Mouse (Mus musculus) CH12.LX (cell line): Measurements from ENCODE around the gene Cttnbp2. TPM values are rescaled to one million over a fixed set of nuclear protein-coding genes. Genes with fewer than 3 reads are reported as not detected.

ENCODE experiments used
- DNase-seq: peaks from one replicate; pipeline ENCODE4 v3.0.0-alpha.2; 2013; ENCODE audit errors: extremely low read depth
- H3K27ac ChIP-seq: 2 replicates; pipeline ENCODE4 v1.5.1; 2012; ENCODE audit warnings: low read depth, mild to moderate bottlenecking, control low read depth, moderate library complexity; ENCODE audit not compliant: insufficient read depth
- H3K27me3 ChIP-seq: replicated peaks from 2 replicates; pipeline ENCODE3; 2012; ENCODE audit warnings: inconsistent platforms
- H3K36me3 ChIP-seq, 2 experiments: replicated peaks in 1 of 2; 2 replicates each; pipeline versions ENCODE3 to v1.6.1; 2012; ENCODE audit warnings: inconsistent platforms in 1 of 2, low read length in 1 of 2, mild to moderate bottlenecking in 1 of 2, mixed read lengths in 1 of 2, moderate library complexity in 1 of 2; ENCODE audit not compliant: control insufficient read depth in 1 of 2, insufficient read depth in 1 of 2
- H3K4me1 ChIP-seq, 2 experiments: 2 replicates each; pipeline ENCODE4 v1.6.1; 2012; ENCODE audit warnings: inconsistent platforms in 1 of 2, moderate library complexity in 1 of 2; ENCODE audit not compliant: insufficient read depth in 2 of 2, control insufficient read depth in 1 of 2
- H3K4me2 ChIP-seq: 2 replicates; pipeline ENCODE4 v1.6.1; 2012; ENCODE audit warnings: low read depth, mild to moderate bottlenecking, control low read depth; ENCODE audit not compliant: poor library complexity, insufficient read depth, severe bottlenecking
- H3K4me3 ChIP-seq, 3 experiments: fragments of 150-350 bp in 1 of 3; sonication (generic) in 1 of 3; replicated peaks in 1 of 3; 2 replicates each; pipeline versions ENCODE3 to v1.5.1; 2011 to 2012; ENCODE audit warnings: low read depth in 2 of 3, low read length in 2 of 3, mild to moderate bottlenecking in 2 of 3, moderate library complexity in 2 of 3, control low read depth in 1 of 3, improper control_type of control experiment in 1 of 3, inconsistent platforms in 1 of 3, mixed read lengths in 1 of 3; ENCODE audit not compliant: poor library complexity in 1 of 3
- H3K79me2 ChIP-seq: replicated peaks from 2 replicates; pipeline ENCODE4 v1.6.1; 2012; ENCODE audit warnings: mild to moderate bottlenecking, moderate library complexity; ENCODE audit not compliant: control insufficient read depth, poor library complexity, insufficient read depth, severe bottlenecking; ENCODE audit errors: extremely low read depth
- H3K9ac ChIP-seq: 2 replicates; pipeline ENCODE4 v1.6.1; 2012; ENCODE audit warnings: low read depth, mild to moderate bottlenecking, control low read depth, moderate library complexity; ENCODE audit not compliant: insufficient read depth
- H3K9me3 ChIP-seq: replicated peaks from 2 replicates; pipeline ENCODE3; 2012; ENCODE audit warnings: low read length, inconsistent platforms, mixed read lengths
- CHD1 ChIP-seq: IDR thresholded peaks from 2 replicates; pipeline ENCODE4 v1.6.1; 2012; ENCODE audit warnings: low read depth, low read length, improper control_type of control experiment, inconsistent platforms
- ETS1 ChIP-seq: conservative IDR thresholded peaks from 2 replicates; pipeline ENCODE4 v1.6.1; 2012; ENCODE audit warnings: low read depth, mild to moderate bottlenecking, inconsistent platforms, low read length, improper control_type of control experiment, moderate library complexity
- IRF4 ChIP-seq: IDR thresholded peaks from 2 replicates; pipeline ENCODE4 v1.6.1; 2014; ENCODE audit warnings: low read depth, mild to moderate bottlenecking, inconsistent platforms, low read length, improper control_type of control experiment
- JUND ChIP-seq: conservative IDR thresholded peaks from 2 replicates; pipeline ENCODE4 v1.6.1; 2011; ENCODE audit warnings: low read depth, low read length, improper control_type of control experiment
- KAT2A ChIP-seq: IDR thresholded peaks from 2 replicates; pipeline ENCODE4 v1.6.1; 2012; ENCODE audit warnings: low read length, improper control_type of control experiment, inconsistent platforms; ENCODE audit not compliant: insufficient replicate concordance
- MAFK ChIP-seq: IDR thresholded peaks from 2 replicates; pipeline ENCODE4 v1.6.1; 2011; ENCODE audit warnings: low read length, improper control_type of control experiment; ENCODE audit not compliant: insufficient replicate concordance
- MAX ChIP-seq: IDR thresholded peaks from 2 replicates; pipeline ENCODE4 v1.6.1; 2011; ENCODE audit warnings: low read length, improper control_type of control experiment
- MEF2A ChIP-seq: IDR thresholded peaks from 2 replicates; pipeline ENCODE4 v1.6.1; 2014; ENCODE audit warnings: low read depth, mild to moderate bottlenecking, inconsistent platforms, low read length, improper control_type of control experiment, borderline replicate concordance
- MXI1 ChIP-seq: IDR thresholded peaks from 2 replicates; pipeline ENCODE4 v1.6.1; 2011; ENCODE audit warnings: mild to moderate bottlenecking, low read depth, low read length, improper control_type of control experiment
- MYC ChIP-seq: IDR thresholded peaks from 2 replicates; pipeline ENCODE4 v1.6.1; 2011; ENCODE audit warnings: low read depth, mild to moderate bottlenecking, improper control_type of control experiment, low read length
- NELFE ChIP-seq: IDR thresholded peaks from 2 replicates; pipeline ENCODE4 v1.6.1; 2011; ENCODE audit warnings: low read depth, low read length, improper control_type of control experiment
- PAX5 ChIP-seq: IDR thresholded peaks from 2 replicates; pipeline ENCODE4 v1.6.1; 2012; ENCODE audit warnings: low read length, inconsistent platforms, mixed read lengths
- POLR2A ChIP-seq: IDR thresholded peaks from 2 replicates; pipeline ENCODE4 v1.6.1; 2011; ENCODE audit warnings: low read depth, mild to moderate bottlenecking, improper control_type of control experiment, low read length
- RAD21 ChIP-seq: IDR thresholded peaks from 2 replicates; pipeline ENCODE4 v1.6.1; 2011; ENCODE audit warnings: low read depth, mild to moderate bottlenecking, low read length, improper control_type of control experiment, moderate library complexity
- RCOR1 ChIP-seq: conservative IDR thresholded peaks from 2 replicates; pipeline ENCODE4 v1.6.1; 2012; ENCODE audit warnings: low read depth, mild to moderate bottlenecking, inconsistent platforms, low read length, improper control_type of control experiment
- SMC3 ChIP-seq: IDR thresholded peaks from 2 replicates; pipeline ENCODE4 v1.6.1; 2011; ENCODE audit warnings: low read depth, low read length, improper control_type of control experiment
- TBP ChIP-seq: conservative IDR thresholded peaks from 2 replicates; pipeline ENCODE4 v1.6.1; 2011; ENCODE audit warnings: low read depth, low read length, improper control_type of control experiment
- TCF12 ChIP-seq: IDR thresholded peaks from 2 replicates; pipeline ENCODE4 v1.6.1; 2014; ENCODE audit warnings: low read depth, mild to moderate bottlenecking, inconsistent platforms, low read length, improper control_type of control experiment
- USF2 ChIP-seq: conservative IDR thresholded peaks from 2 replicates; pipeline ENCODE4 v1.6.1; 2011; ENCODE audit warnings: low read depth, low read length, improper control_type of control experiment
- ZC3H11A ChIP-seq: IDR thresholded peaks from 2 replicates; pipeline ENCODE4 v1.6.1; 2012; ENCODE audit warnings: low read depth, mild to moderate bottlenecking, inconsistent platforms, low read length, improper control_type of control experiment
- ZNF384 ChIP-seq: IDR thresholded peaks from 2 replicates; pipeline ENCODE4 v1.6.1; 2012; ENCODE audit warnings: low read depth, low read length, improper control_type of control experiment, inconsistent platforms
- dilution Hi-C: fragments of 300-500 bp; cut with MboI; formaldehyde crosslinking; loops from 2 replicates; pipeline ENCODE4 v1.14.3; 2020; ENCODE audit warnings: low sequenced_read_pairs; ENCODE audit not compliant: extremely low pct_unique_long_range_greater_than_20kb, extremely low pct_ligation_motif_present
- in situ Hi-C: fragments of 300-500 bp; cut with MboI; formaldehyde crosslinking; loops from 3 replicates; pipeline ENCODE4 v1.14.3; 2019; ENCODE audit warnings: low sequenced_read_pairs, low pct_ligation_motif_present, low pct_unique_long_range_greater_than_20kb, mixed read lengths
- polyA plus RNA-seq: library from polyadenylated mRNA; unstranded; fragments of >175 nt; gene quantifications from 2 replicates; pipeline ENCODE4 v1.2.1, GENCODE M21; 2012; ENCODE audit warnings: low read depth; ENCODE audit not compliant: insufficient read length
- total RNA-seq, 2 experiments: library from RNA; depleted of rRNA; stranded (reverse); fragments of 300-350 nt in 1 of 2; fragments of >200 nt in 1 of 2; gene quantifications; 2 replicates each; pipeline ENCODE4 v1.2.3; 2012 to 2014

The Cttnbp2 gene
- total and polyA plus RNA-seq, 3 experiments: 1.1 to 1.7 (median 1.5) TPM

GRCm38 (mm10) chr6:18446917-18447316, 67.7 kb downstream of the Cttnbp2 start:
- dilution Hi-C loops: no loop called here
- no peak for DNase-seq
- no peaks in the 10 kb centered on the region for H3K27me3 ChIP-seq
- H3K9ac ChIP-seq: no peak overlapping the region
- no peak overlapping the region for H3K4me2 ChIP-seq
- H3K27ac ChIP-seq: no peak overlapping the region
- TF ChIP-seq RAD21 (no peak), TCF12 (no peak), IRF4 (no peak), RCOR1 (no peak), ZC3H11A (no peak), MEF2A (no peak), SMC3 (no peak), NELFE (no peak)
- H3K9me3 ChIP-seq: no peaks in the 10 kb centered on the region
- peaks cover 18 to 56% of the 10 kb centered on the region in 2 experiments for H3K4me1 ChIP-seq
- no peaks in the 10 kb centered on the region for H3K79me2 ChIP-seq
- H3K4me3 ChIP-seq: no peak overlapping the region
- no peaks in the 10 kb centered on the region for H3K36me3 ChIP-seq
- in situ Hi-C loops: loop anchor here (25.0 kb wide), 1 partner anchor 710 kb away; no protein-coding TSS in a partner anchor

GRCm38 (mm10) chr6:18446359-18446758, 68.3 kb downstream of the Cttnbp2 start:
- Histone ChIP-seq H3K4me2 (no peak overlapping the region), H3K9me3 (no peaks in the 10 kb centered on the region), H3K36me3 (no peaks in the 10 kb centered on the region), H3K27ac (no peak overlapping the region), H3K79me2 (no peaks in the 10 kb centered on the region), H3K27me3 (no peaks in the 10 kb centered on the region), H3K4me3 (no peak overlapping the region), H3K4me1 (peaks cover 13 to 51% of the 10 kb centered on the region in 2 experiments), H3K9ac (no peak overlapping the region)
- in situ Hi-C loops: loop anchor here (25.0 kb wide), 1 partner anchor 709 kb away; no protein-coding TSS in a partner anchor
- no peak for DNase-seq
- dilution Hi-C loops: no loop called here
- TF ChIP-seq NELFE: no peak
- TF ChIP-seq JUND: no peak
- TF ChIP-seq TCF12: no peak
- TF ChIP-seq, all 38 proteins: peak for 0

GRCm38 (mm10) chr6:18445747-18446146, 68.9 kb downstream of the Cttnbp2 start:
- H3K9me3 ChIP-seq: no peaks in the 10 kb centered on the region
- TF ChIP-seq IRF4: no peak
- TF ChIP-seq ZNF384: no peak
- TF ChIP-seq POLR2A: no peak
- TF ChIP-seq USF2: no peak
- TF ChIP-seq MXI1: no peak
- TF ChIP-seq TBP: no peak
- TF ChIP-seq ZC3H11A: no peak
- no peak for TF ChIP-seq MYC
- no peak for TF ChIP-seq MAX
- TF ChIP-seq ETS1: no peak
- TF ChIP-seq MEF2A: no peak
- no peak for TF ChIP-seq KAT2A
- no peak for TF ChIP-seq MAFK
- TF ChIP-seq RAD21: no peak
- TF ChIP-seq PAX5: no peak
- no peak for TF ChIP-seq NELFE
- TF ChIP-seq CHD1: no peak
- TF ChIP-seq, all 38 proteins: peak for 0
- Histone ChIP-seq H3K4me2 (no peak overlapping the region), H3K4me1 (peaks cover 10 to 46% of the 10 kb centered on the region in 2 experiments), H3K36me3 (no peaks in the 10 kb centered on the region), H3K4me3 (no peak overlapping the region), H3K27me3 (no peaks in the 10 kb centered on the region), H3K27ac (no peak overlapping the region), H3K79me2 (no peaks in the 10 kb centered on the region), H3K9ac (no peak overlapping the region)
- DNase-seq: no peak
- dilution Hi-C loops (no loop called here), in situ Hi-C loops (loop anchor here (25.0 kb wide), 1 partner anchor 708 kb away; no protein-coding TSS in a partner anchor)
